Mouse (Mus musculus): ENCODE data around the gene Tmem210. TPM values are rescaled to one million over a fixed set of nuclear protein-coding genes. Genes with fewer than 3 reads are reported as not detected.
"Not testable (repeated sequence)": the region's sequence is repeated elsewhere in the genome, so short reads cannot be mapped to it uniquely, and the experiment has no call there.

Gene Tmem210
- total RNA-seq (2021), result not detected
- long read RNA-seq, experiment 1, result 0 reads
- long read RNA-seq, experiment 2, result 0 reads

DNA sequence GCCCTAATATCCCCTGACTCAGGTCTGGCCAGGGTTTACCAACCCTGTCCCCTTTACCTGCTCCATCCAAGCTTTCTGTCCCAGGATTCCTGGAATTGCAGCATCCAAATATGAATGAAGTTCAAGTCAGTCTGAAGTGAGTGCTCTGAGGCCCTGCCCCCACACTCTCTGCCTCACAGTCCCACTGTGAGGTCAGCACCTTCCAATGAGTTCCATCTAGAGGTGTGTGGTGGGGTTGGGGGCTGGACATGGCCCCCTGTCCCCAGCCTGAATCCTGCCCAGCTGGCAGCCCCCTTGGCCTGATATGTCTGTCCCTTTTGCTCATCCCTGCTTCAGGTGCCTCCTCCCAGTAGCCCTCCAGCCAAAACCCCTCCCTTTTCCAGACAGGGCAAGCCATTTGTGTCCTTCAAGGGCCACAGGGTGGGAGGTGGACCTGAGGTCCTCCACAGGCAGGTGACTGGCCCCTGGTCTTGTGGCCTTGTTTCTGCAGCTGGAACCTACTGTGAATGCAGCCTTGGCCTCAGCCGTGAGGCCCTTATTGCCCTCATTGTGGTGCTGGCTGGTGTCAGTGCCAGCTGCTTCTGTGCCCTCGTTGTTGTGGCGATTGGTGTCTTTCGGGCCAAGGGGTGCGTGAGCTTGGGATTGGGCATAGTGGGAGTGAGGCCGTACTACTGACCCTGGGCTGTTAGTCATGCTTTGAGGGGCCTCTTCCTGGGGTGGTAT lies at the start of gene Tmem210:
Gene Tmem210 (plus strand): TSS at position 219 of the 723 bp plus-strand sequence.
- DNase-seq (ENCODE audit: low spot score in 2 of 2), result no peak

GRCm38 (mm10) chr2:25239766-25240165 lies 48.2 kb upstream of the Tmem210 start:
- no peak for DNase-seq (ENCODE audit: low spot score in 2 of 2)

GRCm38 (mm10) chr2:25240310-25240709 lies 47.6 kb upstream of the Tmem210 start:
- no peak for DNase-seq (ENCODE audit: low spot score in 2 of 2)

DNA sequence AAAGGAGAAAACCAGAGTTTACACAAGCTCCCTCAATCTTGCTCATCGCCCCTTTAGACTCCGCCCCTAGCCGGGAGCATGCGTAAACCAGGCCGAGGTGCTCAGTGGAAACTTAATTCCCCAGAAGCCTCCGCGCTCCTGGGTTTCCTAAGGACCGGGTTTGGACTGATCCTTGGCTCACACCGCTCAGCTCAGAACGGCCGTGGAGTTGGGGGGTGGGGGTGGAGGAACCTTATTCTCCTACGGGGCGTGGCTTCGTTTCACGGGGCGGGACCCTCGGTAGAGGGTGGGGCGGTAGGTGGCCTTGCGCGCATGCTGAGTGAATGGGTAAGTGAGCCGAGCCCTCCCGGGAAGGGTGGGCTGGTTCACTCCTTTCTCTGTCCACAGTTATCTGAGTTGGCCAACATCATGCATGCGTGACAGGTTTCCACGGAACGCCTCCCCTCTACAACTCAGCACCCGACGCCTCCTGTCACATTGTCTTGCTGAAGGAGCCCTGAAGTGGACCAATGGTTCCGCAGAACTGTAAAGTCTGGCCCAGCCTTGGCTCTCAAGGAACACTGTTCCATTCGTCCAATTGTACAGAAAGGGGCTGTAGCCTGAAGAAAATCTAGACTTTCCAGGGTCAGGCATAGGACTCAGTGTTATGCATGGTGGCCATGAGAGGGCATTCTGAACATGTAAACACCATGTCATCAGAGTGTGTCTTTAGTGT lies 47.1 kb upstream of the Tmem210 start:
- peak; percentile 69 to 75 for DNase-seq (ENCODE audit: low spot score in 2 of 2)

DNA sequence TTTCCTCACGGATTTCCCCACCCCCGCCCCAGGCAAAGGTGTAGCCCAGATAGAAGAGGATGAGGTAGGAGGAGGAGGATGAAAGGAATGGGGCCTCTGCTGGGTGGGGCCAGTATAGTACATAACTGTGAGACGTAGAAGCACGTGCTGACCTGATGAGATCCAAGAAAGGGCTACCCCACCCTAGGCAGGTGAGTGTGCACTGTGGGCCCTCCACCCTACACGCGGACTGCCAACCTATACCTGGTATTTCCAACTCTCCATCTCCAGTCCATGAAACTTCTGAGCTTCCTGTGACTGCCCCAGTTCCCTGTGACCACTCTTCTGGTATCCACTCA lies 46.5 kb upstream of the Tmem210 start:
- no peak for DNase-seq (ENCODE audit: low spot score in 2 of 2)

- peak; percentile 45 to 62 for DNase-seq (ENCODE audit: low spot score in 2 of 2)
Observed at GRCm38 (mm10) chr2:25242101-25242506, 45.8 kb upstream of the Tmem210 start, which contains the start of the genes Rnf208 and Cysrt1. Rnf208 (plus strand) TSS chr2:25242255. Cysrt1 (minus strand) TSS chr2:25242452.

- DNase-seq (ENCODE audit: low spot score in 2 of 2), result no peak
Observed at GRCm38 (mm10) chr2:25243342-25243741, 44.6 kb upstream of the Tmem210 start.

GRCm38 (mm10) chr2:25244144-25244543 lies 43.8 kb upstream of the Tmem210 start:
- no peak for DNase-seq (ENCODE audit: low spot score in 2 of 2)

GRCm38 (mm10) chr2:25246183-25247072 lies 41.5 kb upstream of the Tmem210 start, which contains the start of gene AL732309.1:
AL732309.1 (minus strand) TSS chr2:25246863.
- DNase-seq (ENCODE audit: low spot score in 2 of 2), result no peak

- no peak for DNase-seq (ENCODE audit: low spot score in 2 of 2)
Observed at GRCm38 (mm10) chr2:25252331-25252730, 35.6 kb upstream of the Tmem210 start.

GRCm38 (mm10) chr2:25255284-25255779 lies 32.6 kb upstream of the Tmem210 start, which contains the start of gene Tmem203:
Tmem203 (plus strand) TSS chr2:25255439.
- peak; percentile 89 for DNase-seq (ENCODE audit: low spot score in 2 of 2)

GRCm38 (mm10) chr2:25256443-25257109 lies 31.4 kb upstream of the Tmem210 start:
- not testable (repeated sequence) for DNase-seq (ENCODE audit: low spot score in 2 of 2)

- not testable (repeated sequence) for DNase-seq (ENCODE audit: low spot score in 2 of 2)
Observed at GRCm38 (mm10) chr2:25257250-25257649, 30.7 kb upstream of the Tmem210 start.

DNA sequence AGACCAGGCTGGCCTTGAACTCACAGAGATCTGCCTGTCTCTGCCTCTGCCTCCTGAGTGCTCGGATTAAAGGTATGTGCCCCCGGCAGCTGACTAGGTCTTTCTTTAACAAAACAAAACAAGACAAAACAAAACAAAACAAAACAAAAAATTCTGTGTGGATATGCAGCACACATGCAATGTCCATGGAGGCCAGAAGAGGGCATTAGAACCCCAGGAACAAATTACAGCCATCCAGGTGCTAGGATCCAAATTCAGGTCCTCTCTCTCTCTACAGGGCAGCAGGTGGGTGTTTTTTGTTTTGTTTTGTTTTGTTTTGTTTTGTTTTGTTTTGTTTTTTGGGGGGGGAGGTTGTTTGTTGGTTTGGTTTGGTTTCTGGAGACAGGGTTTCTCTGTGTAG lies 29.1 kb upstream of the Tmem210 start:
- no peak for DNase-seq (ENCODE audit: low spot score in 2 of 2)

GRCm38 (mm10) chr2:25261870-25262269 lies 26.1 kb upstream of the Tmem210 start:
- DNase-seq (ENCODE audit: low spot score in 2 of 2), result no peak

DNA sequence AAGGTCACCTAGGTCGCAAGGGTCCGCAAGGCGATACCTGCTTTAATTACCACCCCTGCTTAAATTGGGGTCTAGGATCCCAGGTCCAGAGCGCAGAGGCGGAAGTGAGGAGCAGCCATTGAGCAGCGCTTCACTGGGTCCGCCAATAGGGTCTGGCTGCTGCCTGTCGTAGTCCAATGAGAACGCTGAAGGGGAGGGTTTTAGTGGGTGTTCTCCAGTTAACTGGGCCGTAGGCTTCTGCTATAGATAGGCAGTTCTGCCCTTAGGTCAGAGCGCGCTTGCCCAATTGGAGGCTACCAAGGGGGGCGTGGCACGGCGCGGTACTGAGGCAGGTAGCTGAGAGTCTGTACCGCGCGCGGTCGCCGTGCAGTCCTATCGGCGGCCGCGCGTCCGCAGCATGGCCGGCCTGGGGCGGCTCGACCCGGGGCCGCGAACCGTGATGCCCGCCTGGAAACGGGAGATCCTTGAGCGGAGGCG lies 25.6 kb upstream of the Tmem210 start, which contains the start of gene Tprn:
Gene Tprn (plus strand): TSS at position 328 of the 477 bp plus-strand sequence.
- DNase-seq (ENCODE audit: low spot score in 2 of 2), result peak; percentile 91 to 93

DNA sequence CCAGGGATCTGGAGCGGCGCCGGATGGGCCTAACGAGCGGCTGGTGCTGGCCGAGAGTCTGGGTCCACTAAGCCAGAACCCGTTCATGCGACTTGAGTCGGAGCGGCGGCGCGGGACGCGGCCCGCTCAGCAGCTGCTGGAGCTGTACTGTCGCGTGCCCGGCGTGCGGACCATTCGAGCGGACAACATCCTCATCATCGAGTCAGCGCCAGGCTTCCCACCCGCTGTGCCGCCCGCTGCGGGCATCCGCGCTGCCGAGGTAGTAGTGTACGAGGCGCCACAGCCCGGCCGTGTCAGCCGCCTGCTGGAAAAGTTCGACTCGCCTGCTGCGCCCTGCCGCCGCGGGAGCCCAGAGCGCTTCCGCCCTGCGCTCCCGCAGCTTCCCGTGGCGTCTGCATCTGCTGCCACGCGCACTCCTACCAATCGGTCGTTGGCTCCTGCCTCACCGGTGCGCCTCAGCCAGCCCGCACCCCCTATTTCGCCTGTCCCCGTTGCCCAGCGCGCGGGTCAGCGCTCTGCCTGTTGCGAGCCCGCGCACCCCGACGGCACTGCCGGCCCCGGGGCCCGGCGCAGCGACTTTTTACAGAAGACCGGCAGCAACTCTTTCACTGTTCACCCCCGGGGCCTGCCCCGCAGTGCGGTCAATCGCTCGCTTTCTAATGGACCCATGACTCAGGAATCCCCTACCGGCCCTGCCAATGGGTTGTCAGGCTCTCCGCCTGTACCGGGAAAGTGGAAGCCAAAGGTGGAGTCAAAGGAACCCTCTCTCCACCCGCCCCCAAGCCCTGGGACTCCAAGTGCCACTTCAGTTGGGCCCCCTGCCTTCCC lies 24.9 kb upstream of the Tmem210 start:
- no peak for DNase-seq (ENCODE audit: low spot score in 2 of 2)

DNA sequence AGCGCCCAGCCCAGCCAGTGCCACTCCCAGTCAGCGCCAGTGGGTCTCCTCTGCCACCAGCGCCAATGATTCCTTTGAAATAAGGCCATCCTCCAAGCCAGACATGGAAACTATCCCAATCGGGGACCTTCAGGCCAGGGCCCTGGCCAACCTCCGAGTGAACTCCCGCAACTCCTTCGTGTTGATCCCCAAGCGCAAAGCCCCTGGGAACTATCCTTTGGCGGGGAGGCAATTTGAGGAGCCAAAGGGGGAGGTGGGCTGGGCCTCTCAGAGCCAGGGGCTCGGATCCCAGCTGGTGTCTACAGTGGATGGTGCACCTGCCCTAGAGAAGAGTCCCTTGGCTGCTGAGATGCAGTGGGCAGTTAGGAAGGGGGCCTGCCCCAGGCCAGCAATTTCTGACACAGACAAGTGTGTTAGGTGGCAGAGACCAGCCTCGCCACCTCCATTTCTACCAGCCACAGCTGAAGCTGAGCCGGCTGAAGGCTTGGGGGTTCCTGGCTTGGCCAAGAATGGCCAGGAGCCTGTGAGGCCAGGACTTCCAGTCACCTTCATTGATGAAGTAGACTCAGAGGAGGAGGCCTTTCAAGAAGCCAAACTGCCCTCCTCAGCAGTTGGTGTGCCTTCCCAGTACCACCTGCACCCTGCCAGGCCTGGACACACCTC lies 24.2 kb upstream of the Tmem210 start:
- DNase-seq (ENCODE audit: low spot score in 2 of 2), result no peak

DNA sequence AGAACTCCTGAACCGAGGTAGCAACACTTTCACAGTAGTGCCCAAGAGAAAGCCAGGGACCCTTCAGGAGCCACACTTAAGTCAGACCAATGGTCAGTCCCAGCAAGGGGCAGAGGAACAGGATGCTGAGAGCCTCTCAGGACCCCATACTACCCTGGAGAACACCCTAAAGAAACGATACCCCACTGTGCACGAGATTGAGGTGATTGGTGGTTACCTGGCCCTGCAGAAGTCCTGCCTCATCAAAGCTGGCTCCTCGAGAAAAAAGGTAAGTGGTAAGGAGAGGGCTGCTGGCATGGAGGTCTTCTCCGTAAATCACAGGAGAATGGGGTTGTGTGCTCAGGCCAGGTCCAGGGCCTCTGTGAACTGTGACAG lies 23.7 kb upstream of the Tmem210 start:
- no peak for DNase-seq (ENCODE audit: low spot score in 2 of 2)
